Mouse (Mus musculus) adrenal gland, postnatal 10 days (tissue): ENCODE measurements around the gene Dlx3. TPM values are rescaled to one million over a fixed set of nuclear protein-coding genes. Genes with fewer than 3 reads are reported as not detected.

Experiments
- DNase-seq: peaks from one replicate; pipeline ENCODE4 v3.0.0; 2021; ENCODE audit warnings: mixed read lengths
- total RNA-seq, 2 experiments: library from RNA; stranded (reverse); gene quantifications; 2 replicates each; pipeline ENCODE4 v1.2.3; 2021

Dlx3 gene
- total RNA-seq, 2 experiments from 2014 or later = 0.60 TPM; not detected in 1

GRCm38 (mm10) chr11:95125366-95125948, 5.5 kb downstream of the Dlx3 start:
- no peak for DNase-seq

- DNase-seq = no peak
Observed at GRCm38 (mm10) chr11:95126272-95127245, 6.6 kb downstream of the Dlx3 start.

GRCm38 (mm10) chr11:95128359-95128758, 8.4 kb downstream of the Dlx3 start:
- DNase-seq = no peak

GRCm38 (mm10) chr11:95130668-95131252, 10.8 kb downstream of the Dlx3 start:
- no peak for DNase-seq

- DNase-seq = no peak
Observed at GRCm38 (mm10) chr11:95133321-95133720, 13.4 kb downstream of the Dlx3 start.

- no peak for DNase-seq
Observed at GRCm38 (mm10) chr11:95137281-95137680, 17.4 kb downstream of the Dlx3 start.

GRCm38 (mm10) chr11:95139871-95140270, 20.0 kb downstream of the Dlx3 start:
- DNase-seq = no peak

GRCm38 (mm10) chr11:95142258-95142657, 22.3 kb downstream of the Dlx3 start:
- DNase-seq = no peak

GRCm38 (mm10) chr11:95142980-95143575, 23.2 kb downstream of the Dlx3 start:
- peak; percentile 52 for DNase-seq

- no peak for DNase-seq
Observed at GRCm38 (mm10) chr11:95143663-95144062, 23.7 kb downstream of the Dlx3 start.

- no peak for DNase-seq
Observed at GRCm38 (mm10) chr11:95144091-95144945, 24.4 kb downstream of the Dlx3 start.

- no peak for DNase-seq
Observed at GRCm38 (mm10) chr11:95144946-95145483, 25.1 kb downstream of the Dlx3 start.

GRCm38 (mm10) chr11:95145851-95146403, 26.0 kb downstream of the Dlx3 start, which contains the start of gene Dlx4:
TSS of gene Dlx4 (minus strand) at chr11:95146263.
- peak; percentile 65 for DNase-seq

GRCm38 (mm10) chr11:95148754-95149153, 28.8 kb downstream of the Dlx3 start:
- no peak for DNase-seq

GRCm38 (mm10) chr11:95149462-95150268, 29.7 kb downstream of the Dlx3 start:
- DNase-seq = no peak

GRCm38 (mm10) chr11:95150269-95151049, 30.5 kb downstream of the Dlx3 start:
- DNase-seq = peak; percentile 24

GRCm38 (mm10) chr11:95153116-95153515, 33.2 kb downstream of the Dlx3 start:
- no peak for DNase-seq

- no peak for DNase-seq
Observed at GRCm38 (mm10) chr11:95153681-95154080, 33.8 kb downstream of the Dlx3 start.

GRCm38 (mm10) chr11:95155511-95155910, 35.6 kb downstream of the Dlx3 start:
- no peak for DNase-seq
